Mouse (Mus musculus): ENCODE data around the gene Crisp2. TPM values are rescaled to one million over a fixed set of nuclear protein-coding genes. Genes with fewer than 3 reads are reported as not detected.
A peak's percentile ranks its signal among the peaks of the same experiment; 100 is the strongest.

The Crisp2 gene
- total and polyA plus RNA-seq, 3 experiments: 1.2 to 1.4 TPM; not detected in 1

DNA sequence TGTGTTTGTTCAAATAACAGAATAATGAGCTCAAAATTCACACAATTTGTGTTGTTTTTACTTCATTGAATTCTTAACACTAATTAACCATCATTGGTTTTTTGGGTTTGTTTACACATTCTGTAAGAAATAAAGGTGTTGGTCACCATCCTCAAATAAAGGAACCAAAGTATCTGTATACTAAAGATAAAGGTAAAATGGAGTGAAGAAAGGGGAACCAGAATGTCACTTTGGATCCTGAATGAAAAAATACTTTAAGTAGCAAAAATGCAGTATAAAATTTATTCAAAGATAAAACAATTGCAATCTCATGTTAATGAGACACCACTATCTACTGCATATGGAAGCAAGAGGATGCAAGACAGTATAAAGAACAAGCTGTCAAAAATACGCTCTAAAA, 4.8 kb upstream of the Crisp2 start:
- Histone ChIP-seq H3K9ac (ENCODE audit: control insufficient read depth, low read depth, low read length, poor library complexity, severe bottlenecking) (peak overlapping the region; percentile 72; the same call in 1 of the 2 replicates), H3K36me3 (ENCODE audit: control insufficient read depth in 1 of 2, insufficient read depth in 2 of 2, low read length in 2 of 2) (peaks cover 0 to 37% of the 10 kb centered on the region in 2 experiments; a peak in 3 of 4 replicates), H3K27me3 (ENCODE audit: control insufficient read depth in 1 of 2, insufficient read depth in 2 of 2, low read length in 2 of 2) (no peaks in the 10 kb centered on the region), H3K27ac (ENCODE audit: control insufficient read depth, low read depth, low read length) (no peak overlapping the region), H3K9me3 (replicated peaks; ENCODE audit: insufficient read depth, low read length) (no peaks in the 10 kb centered on the region), H3K4me3 (ENCODE audit: control insufficient read depth in 1 of 2, insufficient read depth in 1 of 2, low read depth in 2 of 2, low read length in 2 of 2) (peak overlapping the region in 1 of 2 experiments; percentile 69; a peak in 2 of 4 replicates), H3K4me1 (ENCODE audit: control insufficient read depth in 1 of 2, insufficient read depth in 2 of 2, low read length in 2 of 2) (peaks cover 17 to 32% of the 10 kb centered on the region in 2 experiments), H3K79me2 (ENCODE audit: control insufficient read depth, insufficient read depth, low read length, poor library complexity) (peaks cover 7% of the 10 kb centered on the region)
- peak; percentile 70 for DNase-seq (ENCODE audit: low read depth, low spot score)
- TF ChIP-seq SMC3 (IDR thresholded peaks at IDR 0.05; ENCODE audit: low read depth, low read length) (no peak), MYC (IDR thresholded peaks at IDR 0.05; ENCODE audit: low read depth, low read length) (no peak), MYB (IDR thresholded peaks at IDR 0.05; ENCODE audit: low read depth, low read length) (no peak), E2F4 (IDR thresholded peaks at IDR 0.05; ENCODE audit: borderline replicate concordance, low read depth, low read length) (no peak), JUND (IDR thresholded peaks at IDR 0.05; ENCODE audit: low read depth, low read length) (no peak), MEF2A (IDR thresholded peaks at IDR 0.05; ENCODE audit: extremely low read depth, insufficient replicate concordance, low read depth, low read length, poor library complexity, severe bottlenecking) (no peak), TAL1 (IDR thresholded peaks at IDR 0.05; ENCODE audit: low read length) (peak; percentile 87), ZNF384 (IDR thresholded peaks at IDR 0.05; ENCODE audit: low read depth, low read length) (0 out of 2 replicates have a peak, but pooled peaks have one; percentile 19), GATA1 (IDR thresholded peaks at IDR 0.05; ENCODE audit: low read depth, low read length) (peak; percentile 73), SIN3A (IDR thresholded peaks at IDR 0.05; ENCODE audit: low read length) (peak; percentile 5; the same call in 1 of the 2 replicates), MXI1 (IDR thresholded peaks at IDR 0.05; ENCODE audit: low read depth, low read length) (no peak), BHLHE40 (IDR thresholded peaks at IDR 0.05; ENCODE audit: borderline replicate concordance, low read depth, low read length) (no peak), UBTF (IDR thresholded peaks at IDR 0.05; ENCODE audit: borderline replicate concordance, insufficient read depth, low read depth, low read length) (no peak), CHD2 (IDR thresholded peaks at IDR 0.05; ENCODE audit: low read length) (no peak), NELFE (IDR thresholded peaks at IDR 0.05; ENCODE audit: low read depth, low read length) (no peak), RAD21 (IDR thresholded peaks at IDR 0.05; ENCODE audit: low read depth, low read length) (no peak), NRF1 (IDR thresholded peaks at IDR 0.05; ENCODE audit: insufficient read depth, low read depth, low read length, poor library complexity, severe bottlenecking) (no peak), POLR2AphosphoS5 (IDR thresholded peaks at IDR 0.05; ENCODE audit: borderline replicate concordance, low read depth, low read length) (no peak), CTCF (IDR thresholded peaks at IDR 0.05 in 2 of 3, conservative IDR thresholded peaks at IDR 0.05 in 1 of 3; ENCODE audit: control insufficient read depth in 1 of 3, insufficient read depth in 1 of 3, low read depth in 2 of 3, low read length in 3 of 3, poor library complexity in 1 of 3, severe bottlenecking in 1 of 3) (no peak), ELF1 (IDR thresholded peaks at IDR 0.05; ENCODE audit: low read depth, low read length) (no peak), KAT2A (conservative IDR thresholded peaks at IDR 0.05; ENCODE audit: low read depth, low read length) (no peak), MAFK (IDR thresholded peaks at IDR 0.05; ENCODE audit: borderline replicate concordance, low read depth, low read length) (no peak), ZC3H11A (IDR thresholded peaks at IDR 0.05; ENCODE audit: low read depth, low read length) (no peak), ZKSCAN1 (IDR thresholded peaks at IDR 0.05; ENCODE audit: low read depth, low read length) (no peak), POLR2A (IDR thresholded peaks at IDR 0.05; ENCODE audit: control insufficient read depth in 1 of 2, insufficient read depth in 1 of 2, low read depth in 1 of 2, low read length in 2 of 2, poor library complexity in 1 of 2) (no peak), ETS1 (IDR thresholded peaks at IDR 0.05; ENCODE audit: low read depth, low read length) (peak; percentile 64; the same call in 1 of the 2 replicates), TCF12 (IDR thresholded peaks at IDR 0.05; ENCODE audit: low read depth, low read length) (peak; percentile 71; the same call in 1 of the 2 replicates), CHD1 (IDR thresholded peaks at IDR 0.05; ENCODE audit: low read depth, low read length) (no peak; the same call in 1 of the 2 replicates), USF1 (IDR thresholded peaks at IDR 0.05; ENCODE audit: low read depth, low read length) (no peak), USF2 (IDR thresholded peaks at IDR 0.05; ENCODE audit: borderline replicate concordance in 1 of 2, insufficient read depth in 1 of 2, low read depth in 1 of 2, low read length in 2 of 2) (no peak), POLR2AphosphoS2 (IDR thresholded peaks at IDR 0.05; ENCODE audit: low read length) (no peak), EP300 (IDR thresholded peaks at IDR 0.05; ENCODE audit: low read depth in 1 of 2, low read length in 2 of 2) (peak; percentile 79 to 80), HCFC1 (IDR thresholded peaks at IDR 0.05; ENCODE audit: low read depth, low read length) (no peak), TBP (IDR thresholded peaks at IDR 0.05; ENCODE audit: low read depth, low read length) (no peak), MAZ (IDR thresholded peaks at IDR 0.05; ENCODE audit: low read depth, low read length) (no peak), RCOR1 (IDR thresholded peaks at IDR 0.05; ENCODE audit: low read depth, low read length) (no peak), ZMIZ1 (IDR thresholded peaks at IDR 0.05; ENCODE audit: low read depth, low read length) (no peak), MAX (IDR thresholded peaks at IDR 0.05; ENCODE audit: low read length) (no peak)
